Mouse (Mus musculus) thymus, adult 2 months (tissue): ENCODE measurements around the gene Psmd12. TPM values are rescaled to one million over a fixed set of nuclear protein-coding genes. Genes with fewer than 3 reads are reported as not detected.

Experiments
- DNase-seq: peaks from one replicate; pipeline ENCODE4 v3.0.0; 2021
- H3K27ac ChIP-seq: fragments of 200-500 bp; 2 replicates; pipeline ENCODE4 v1.5.1; 2012; ENCODE audit warnings: low read length, control low read depth; ENCODE audit not compliant: control insufficient read depth, insufficient read depth
- H3K27me3 ChIP-seq: fragments of 200-500 bp; 2 replicates; pipeline ENCODE4 v1.6.1; 2012; ENCODE audit warnings: mild to moderate bottlenecking, low read length, moderate library complexity, mixed read lengths; ENCODE audit not compliant: control insufficient read depth, insufficient read depth
- H3K36me3 ChIP-seq: fragments of 200-500 bp; 2 replicates; pipeline ENCODE4 v1.6.1; 2012; ENCODE audit warnings: mild to moderate bottlenecking, low read length, moderate library complexity; ENCODE audit not compliant: control insufficient read depth, insufficient read depth
- H3K4me1 ChIP-seq: fragments of 200-500 bp; replicated peaks from 2 replicates; pipeline ENCODE4 v1.6.1; 2012; ENCODE audit warnings: low read length; ENCODE audit not compliant: control insufficient read depth, insufficient read depth
- H3K4me3 ChIP-seq: fragments of 200-500 bp; 2 replicates; pipeline ENCODE4 v1.5.1; 2012; ENCODE audit warnings: mild to moderate bottlenecking, low read length, control low read depth, moderate library complexity; ENCODE audit not compliant: control insufficient read depth, insufficient read depth
- CTCF ChIP-seq: fragments of 200-500 bp; IDR thresholded peaks from 2 replicates; pipeline ENCODE4 v1.5.1; 2012; ENCODE audit warnings: mild to moderate bottlenecking, control low read depth, low read length, moderate library complexity, borderline replicate concordance; ENCODE audit not compliant: control insufficient read depth, poor library complexity, insufficient read depth; ENCODE audit errors: extremely low read depth
- POLR2A ChIP-seq: fragments of 200-500 bp; IDR thresholded peaks from 2 replicates; pipeline ENCODE4 v1.6.1; 2012; ENCODE audit warnings: mild to moderate bottlenecking, low read length, control low read depth, moderate library complexity; ENCODE audit not compliant: control insufficient read depth, poor library complexity, insufficient read depth; ENCODE audit errors: extremely low read depth
- WGBS: fragments of 180-500 bp; shearing (Covaris S2); methylation state at CpG from one replicate; pipeline ENCODE4 v1.1.7; 2018; 5-methylcytosine and 5-hydroxymethylcytosine counted together
- polyA plus RNA-seq: library from polyadenylated mRNA; depleted of rRNA; stranded (reverse); fragments of >200 nt; gene quantifications from 2 replicates; pipeline ENCODE4 v1.2.3, GENCODE M21; 2012

The Psmd12 gene
- polyA plus RNA-seq, 1 experiment: 15.8 TPM

- H3K27ac ChIP-seq: peak overlapping the region; percentile 74; the same call in 1 of the 2 replicates
- TF ChIP-seq POLR2A (no peak), CTCF (no peak)
- no peak for DNase-seq
- 70% methylated on average over 12 of the region's 12 CpGs for WGBS
- H3K36me3 ChIP-seq: no peaks in the 10 kb centered on the region
- H3K27me3 ChIP-seq: no peaks in the 10 kb centered on the region
- H3K4me1 ChIP-seq: peaks cover 35% of the 10 kb centered on the region
- no peak overlapping the region for H3K4me3 ChIP-seq
These were observed 35.9 kb upstream of the Psmd12 start for GRCm38 (mm10) chr11:107443121-107444095.

- H3K4me1 ChIP-seq: peaks cover 48% of the 10 kb centered on the region
- 96% methylated on average over 3 of the region's 3 CpGs for WGBS
- DNase-seq: no peak
- H3K36me3 ChIP-seq: no peaks in the 10 kb centered on the region
- no peak for TF ChIP-seq POLR2A
- no peak for TF ChIP-seq CTCF
- no peaks in the 10 kb centered on the region for H3K27me3 ChIP-seq
- no peak overlapping the region for H3K4me3 ChIP-seq
- no peak overlapping the region for H3K27ac ChIP-seq
These were observed 33.6 kb upstream of the Psmd12 start for GRCm38 (mm10) chr11:107445683-107446082.

- 17% methylated on average over 6 of the region's 6 CpGs for WGBS
- H3K4me3 ChIP-seq: no peak overlapping the region
- H3K36me3 ChIP-seq: no peaks in the 10 kb centered on the region
- H3K27ac ChIP-seq: no peak overlapping the region
- no peak for TF ChIP-seq POLR2A
- no peak for TF ChIP-seq CTCF
- peaks cover 53% of the 10 kb centered on the region for H3K4me1 ChIP-seq
- no peaks in the 10 kb centered on the region for H3K27me3 ChIP-seq
- no peak for DNase-seq
These were observed 32.6 kb upstream of the Psmd12 start for GRCm38 (mm10) chr11:107446650-107447049.

GRCm38 (mm10) chr11:107447349-107447748 is 31.9 kb upstream of the Psmd12 start:
- H3K4me3 ChIP-seq: no peak overlapping the region
- no peak overlapping the region for H3K27ac ChIP-seq
- H3K4me1 ChIP-seq: peaks cover 59% of the 10 kb centered on the region
- H3K27me3 ChIP-seq: no peaks in the 10 kb centered on the region
- no peaks in the 10 kb centered on the region for H3K36me3 ChIP-seq
- DNase-seq: peak; percentile 51
- TF ChIP-seq CTCF (no peak), POLR2A (no peak)
- WGBS: 26% methylated on average over 5 of the region's 5 CpGs

- WGBS: 89% methylated on average over 9 of the region's 9 CpGs
- no peaks in the 10 kb centered on the region for H3K36me3 ChIP-seq
These were observed 31.4 kb upstream of the Psmd12 start for GRCm38 (mm10) chr11:107447915-107448314.

GRCm38 (mm10) chr11:107449169-107449910 is 29.9 kb upstream of the Psmd12 start:
- DNase-seq: peak; percentile 27
- TF ChIP-seq POLR2A (no peak), CTCF (no peak)
- Histone ChIP-seq H3K36me3 (no peaks in the 10 kb centered on the region), H3K4me1 (peaks cover 47% of the 10 kb centered on the region), H3K4me3 (no peak overlapping the region), H3K27ac (peak overlapping the region; percentile 42; the same call in 1 of the 2 replicates), H3K27me3 (no peaks in the 10 kb centered on the region)
- WGBS: 63% methylated on average over 17 of the region's 17 CpGs

More at GRCm38 (mm10) chr11:107447915-107448314, 31.4 kb upstream of the Psmd12 start:
- Histone ChIP-seq H3K4me3 (no peak overlapping the region), H3K27me3 (no peaks in the 10 kb centered on the region), H3K27ac (no peak overlapping the region), H3K4me1 (peaks cover 56% of the 10 kb centered on the region)
- DNase-seq: no peak
- TF ChIP-seq POLR2A: no peak
- TF ChIP-seq CTCF: no peak
